Mouse (Mus musculus): ENCODE results near the gene Syngr3.
A peak's percentile ranks its signal among the peaks of the same experiment; 100 is the strongest.
"Not testable (repeated sequence)": the region's sequence is repeated elsewhere in the genome, so short reads cannot be mapped to it uniquely, and the experiment has no call there.

Syngr3 gene

DNA sequence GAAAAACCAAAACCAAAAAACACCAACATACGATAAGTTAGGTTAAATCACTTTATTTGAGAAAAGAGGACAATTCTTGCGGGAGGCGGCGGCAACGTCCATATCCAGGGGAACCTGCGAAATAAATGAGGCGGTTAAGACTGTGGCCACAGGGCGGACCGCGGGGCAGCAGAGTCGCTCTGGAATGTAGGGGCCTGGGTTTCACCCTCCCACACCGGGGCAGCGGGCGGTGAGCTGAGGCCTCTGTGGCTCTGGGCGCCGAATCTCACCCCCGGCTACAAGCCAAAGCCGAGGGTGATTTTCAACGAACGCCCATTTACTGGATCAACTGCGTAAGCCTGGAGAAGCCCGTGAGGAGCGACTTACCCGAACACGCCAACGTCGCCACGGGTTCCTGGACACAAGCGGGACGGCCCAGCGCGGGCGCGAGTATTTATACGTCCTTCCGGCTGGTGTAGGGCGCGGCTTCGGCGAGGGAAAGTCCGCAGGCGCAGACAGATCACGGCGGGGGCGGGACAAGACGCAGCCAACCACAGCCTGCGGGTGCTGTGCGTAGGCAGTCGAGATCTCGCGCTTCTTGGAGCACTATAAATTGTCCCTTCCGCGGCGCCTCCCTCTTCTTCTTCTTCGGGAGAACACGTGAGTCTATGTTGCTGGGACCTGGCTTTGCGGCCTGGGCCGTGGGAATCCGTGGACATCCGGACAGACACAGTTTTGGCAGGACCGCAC lies 29.9 kb upstream of the Syngr3 start:
- DNase-seq (ENCODE audit: low read depth, low spot score), result peak; percentile 97

DNA sequence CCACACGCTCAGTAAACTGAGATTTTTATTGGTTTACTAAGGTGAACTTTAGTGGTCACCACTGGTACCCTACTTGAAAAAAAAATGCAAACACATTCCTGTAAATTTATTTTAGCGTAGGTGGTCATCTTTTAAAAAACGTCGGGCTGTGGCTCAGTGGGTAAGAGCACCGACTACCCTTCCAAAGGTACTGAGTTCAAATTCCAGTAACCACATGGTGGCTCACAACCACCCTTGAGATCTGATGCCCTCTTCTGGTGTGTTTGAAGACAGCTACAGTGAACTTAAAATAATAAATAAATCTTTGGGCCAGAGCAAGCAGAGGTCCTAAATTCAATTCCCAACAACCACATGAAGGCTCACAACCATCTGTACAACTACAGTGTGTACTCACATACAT lies 29.2 kb upstream of the Syngr3 start:
- not testable (repeated sequence) for DNase-seq (ENCODE audit: low read depth, low spot score)

DNA sequence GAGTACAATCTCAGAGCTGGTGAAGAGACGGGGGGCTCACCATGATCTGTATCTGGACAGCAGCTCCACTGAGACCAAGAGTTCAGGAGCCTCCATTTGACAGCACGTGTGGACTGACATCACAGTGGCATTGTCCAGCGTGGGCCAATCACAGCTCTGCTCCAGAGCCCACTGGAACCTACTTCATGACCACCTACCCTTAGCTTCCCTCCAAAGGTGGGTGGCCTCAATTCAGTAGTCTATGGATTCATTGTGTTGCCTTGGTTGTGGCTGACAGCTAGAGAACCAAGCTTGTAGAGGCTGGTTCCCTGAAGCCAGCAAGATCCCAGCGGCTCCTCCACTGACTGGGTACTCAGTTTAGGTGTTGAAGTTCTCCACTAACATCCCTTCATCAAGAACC lies 28.2 kb upstream of the Syngr3 start, which contains the start of the genes Rnf151 and Rps2:
Rnf151 (minus strand) TSS at position 121 of the 400 bp plus-strand sequence.
Rps2 (plus strand) TSS at position 174 of the 400 bp plus-strand sequence.
- DNase-seq (ENCODE audit: low read depth, low spot score), result no peak

DNA sequence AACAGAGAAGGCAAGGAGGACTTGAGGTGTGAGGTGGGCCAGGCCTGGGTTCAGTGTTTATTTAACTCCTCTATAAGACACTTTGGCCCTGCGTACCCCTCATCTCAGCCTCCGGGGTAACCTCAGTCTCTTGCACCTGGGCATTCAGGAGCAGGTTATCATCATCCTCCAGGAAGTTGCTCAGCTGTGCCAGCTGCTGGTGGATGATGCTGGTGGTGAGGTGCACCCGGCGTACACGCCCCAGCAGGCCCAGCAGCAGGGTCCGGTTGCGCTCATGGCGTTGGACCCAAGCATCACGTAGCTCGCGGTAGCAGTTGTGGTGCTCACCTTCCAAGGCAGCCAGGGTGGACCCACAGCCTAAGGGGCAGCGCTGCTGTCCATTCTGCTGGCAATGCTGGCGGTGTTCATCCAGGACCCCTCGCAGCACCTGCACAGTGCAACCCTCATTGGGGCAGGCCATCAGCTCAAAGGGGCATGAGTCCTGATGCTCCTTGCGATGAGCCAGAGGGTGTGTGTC lies 26.5 kb upstream of the Syngr3 start:
- no peak for DNase-seq (ENCODE audit: low read depth, low spot score)

DNA sequence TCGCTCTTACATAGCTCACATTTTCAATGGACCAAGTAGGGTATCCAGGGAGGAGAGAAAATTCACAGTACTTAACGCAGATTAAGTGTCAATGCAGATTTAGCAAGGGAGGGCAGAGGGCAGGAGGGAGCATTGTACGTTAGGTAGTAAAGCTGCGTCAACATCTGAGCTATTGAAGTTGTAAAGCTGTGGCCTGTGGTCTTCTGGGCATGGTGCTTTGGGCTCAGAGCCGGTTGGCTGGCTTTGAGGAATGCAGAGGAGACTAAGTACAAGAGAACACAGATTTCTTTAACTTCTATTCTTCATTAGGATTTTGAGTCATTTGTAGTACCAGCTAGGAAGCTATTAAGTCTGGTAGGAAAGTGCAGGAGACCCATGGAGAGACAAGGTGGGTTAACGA lies 25.8 kb upstream of the Syngr3 start:
- DNase-seq (ENCODE audit: low read depth, low spot score), result no peak

DNA sequence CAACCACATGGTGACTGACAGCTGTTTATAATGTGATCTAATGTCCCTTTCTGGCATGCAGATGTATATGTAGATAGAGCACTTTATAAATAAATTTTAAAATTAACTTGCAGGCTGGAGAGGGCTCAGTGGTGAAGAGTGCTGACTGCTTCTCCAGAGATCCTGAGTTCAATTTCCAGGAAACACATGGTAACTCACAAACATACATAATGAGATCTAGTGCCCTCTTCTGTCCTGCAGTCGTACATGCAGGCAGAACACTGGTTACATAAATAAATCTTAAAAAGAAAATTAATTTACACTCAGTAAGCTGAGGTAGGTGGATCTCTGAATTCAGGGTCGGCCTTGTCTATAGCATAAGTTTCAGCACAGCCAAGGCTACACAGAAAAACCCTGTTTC lies 18.9 kb upstream of the Syngr3 start:
- no peak for DNase-seq (ENCODE audit: low read depth, low spot score)

DNA sequence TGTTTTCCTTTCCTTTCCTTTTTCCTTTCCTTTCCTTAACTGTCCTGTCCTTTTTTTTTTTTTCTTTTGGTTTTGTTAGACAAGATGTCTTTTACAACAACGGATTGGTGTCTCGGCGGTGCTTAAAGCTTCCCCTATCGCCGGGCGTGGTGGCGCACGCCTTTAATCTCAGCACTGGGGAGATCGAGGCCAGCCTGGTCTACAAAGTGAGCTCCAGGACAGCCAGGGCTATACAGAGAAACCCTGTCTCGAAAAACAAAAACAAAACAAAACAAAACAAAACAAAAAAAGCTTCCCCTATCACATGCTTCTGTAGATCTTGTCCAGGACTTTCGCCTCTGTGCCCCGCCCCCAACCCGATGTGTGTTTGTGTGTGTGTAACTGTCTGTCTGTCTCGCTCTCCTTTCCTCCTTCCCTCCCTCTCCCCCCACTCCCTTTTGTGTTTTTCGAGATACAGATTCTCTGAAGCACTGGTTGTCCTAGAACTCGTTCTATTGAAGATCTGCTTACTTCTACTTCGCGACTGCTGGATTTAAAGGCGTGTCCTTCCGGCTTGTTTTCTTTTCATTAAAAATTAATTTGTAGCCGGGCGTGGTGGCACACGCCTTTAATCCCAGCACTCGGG lies 18.2 kb upstream of the Syngr3 start:
- no peak for DNase-seq (ENCODE audit: low read depth, low spot score)

DNA sequence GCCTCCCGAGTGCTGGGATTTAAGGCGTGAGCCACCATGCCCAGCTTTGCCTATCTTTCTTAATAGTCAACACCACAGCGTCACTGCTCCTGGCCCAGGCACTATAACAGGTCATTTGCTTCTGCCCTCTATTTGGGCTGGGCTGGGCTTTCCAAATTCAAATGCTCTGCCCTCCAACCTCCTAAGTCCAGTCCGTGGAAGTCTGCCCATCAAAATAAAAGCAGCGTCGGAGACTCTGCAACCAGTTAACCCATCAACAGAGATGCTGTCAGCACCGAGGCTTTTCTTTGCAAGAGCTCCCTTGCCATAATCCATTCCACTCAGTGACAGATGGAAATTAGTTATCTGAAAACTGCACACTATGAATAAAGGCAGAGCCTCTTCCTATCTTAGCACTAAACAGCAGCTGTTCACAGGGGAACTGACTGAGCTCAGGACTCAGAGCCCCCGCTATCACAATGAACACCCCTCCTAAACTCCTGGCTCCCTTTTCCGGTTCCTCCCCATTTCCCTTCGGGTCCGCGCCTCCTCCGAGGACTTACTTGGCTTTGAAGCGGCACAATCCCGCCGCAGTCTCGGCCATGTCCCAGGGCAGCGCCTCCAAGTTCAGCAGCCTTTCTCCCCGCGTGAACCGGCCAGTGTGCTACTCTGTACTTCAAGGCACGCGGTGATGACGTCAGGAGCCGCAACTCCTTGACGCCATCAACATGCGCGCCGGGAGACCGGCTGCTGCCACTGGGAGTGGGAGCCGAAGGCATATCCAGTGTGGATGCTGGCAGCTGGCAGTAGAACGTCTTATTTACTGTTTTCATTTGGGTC lies 17.4 kb upstream of the Syngr3 start, which contains the start of gene Tbl3:
Tbl3 (minus strand) TSS at position 679 of the 819 bp plus-strand sequence.
- peak; percentile 85 for DNase-seq (ENCODE audit: low read depth, low spot score)

DNA sequence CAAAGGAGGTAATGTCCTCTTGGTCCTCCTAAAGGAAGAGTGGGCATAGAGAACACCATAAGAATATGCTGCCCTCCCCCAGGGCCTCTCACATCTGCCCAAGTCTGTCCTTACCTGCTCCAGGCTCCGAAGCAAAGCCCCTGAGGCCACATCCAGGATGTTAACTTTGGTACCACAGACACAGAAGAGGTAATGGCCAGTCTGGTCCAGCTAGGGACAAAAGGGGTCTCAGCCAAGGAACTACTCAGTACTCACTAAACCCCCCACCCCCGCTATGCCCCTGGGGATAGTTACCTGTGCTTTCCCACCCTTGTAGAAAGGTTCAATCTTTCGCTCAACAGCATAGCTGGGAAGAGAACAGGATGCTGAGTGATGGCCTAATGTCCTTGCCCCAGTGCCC lies 16.1 kb upstream of the Syngr3 start:
- DNase-seq (ENCODE audit: low read depth, low spot score), result no peak

DNA sequence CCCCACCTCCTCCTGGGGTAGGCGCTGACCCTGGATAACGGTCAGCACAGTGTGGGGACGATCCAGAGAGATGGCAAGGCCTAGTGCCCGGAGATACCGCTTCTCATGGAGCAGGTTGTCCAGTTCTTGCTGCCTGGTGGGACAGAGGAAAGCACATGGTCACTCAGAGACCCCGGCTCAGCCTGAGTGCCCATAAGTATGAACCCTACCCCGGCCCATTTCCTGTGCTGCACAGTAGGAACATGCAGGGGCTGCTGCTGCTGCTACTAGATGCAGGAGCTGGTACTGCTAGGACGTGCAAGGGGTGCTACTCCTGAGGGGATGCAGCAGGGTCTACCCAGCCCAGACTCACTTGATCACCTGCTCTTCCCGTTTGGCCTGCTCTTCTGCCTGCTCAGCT lies 11.5 kb upstream of the Syngr3 start:
- DNase-seq (ENCODE audit: low read depth, low spot score), result no peak

DNA sequence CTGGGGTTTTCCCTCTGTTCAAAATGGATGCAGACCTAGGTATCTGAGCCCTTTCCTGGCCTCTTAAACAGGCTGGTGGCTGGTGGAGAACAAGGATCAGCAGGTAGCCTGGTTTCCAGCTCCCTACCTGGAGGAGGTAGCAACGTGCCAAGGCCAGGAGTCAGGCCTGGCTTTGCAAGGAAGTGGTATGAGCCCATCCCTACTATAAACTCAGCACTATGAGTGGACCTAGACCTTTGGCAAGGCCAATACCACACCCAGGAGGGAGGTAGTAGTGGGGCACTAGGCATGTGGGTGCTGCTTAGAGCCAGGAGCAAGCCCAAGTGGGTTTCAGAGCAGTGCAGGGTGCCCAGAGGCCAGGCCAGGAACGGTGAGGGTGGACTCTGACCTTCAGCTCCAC lies 9.7 kb upstream of the Syngr3 start:
- DNase-seq (ENCODE audit: low read depth, low spot score), result no peak

DNA sequence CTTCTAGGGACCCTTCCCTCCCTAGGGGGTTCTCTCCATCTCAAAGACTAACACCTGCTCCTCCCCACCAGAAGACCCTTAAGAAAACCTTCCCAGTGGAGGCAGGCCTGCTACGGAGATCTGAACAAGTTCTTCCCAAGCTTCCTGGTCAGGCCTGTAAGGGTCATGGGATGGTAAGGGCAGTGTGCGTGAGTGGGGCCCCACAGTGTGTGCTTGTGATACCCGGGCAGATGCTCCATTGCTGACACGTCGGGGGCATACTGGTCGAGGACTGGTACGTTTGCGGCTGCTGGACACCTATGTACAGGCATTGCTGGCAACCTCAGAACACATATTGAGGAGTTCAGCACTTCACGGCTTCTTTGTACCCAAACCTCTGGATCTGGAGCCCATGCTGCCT lies 9.0 kb upstream of the Syngr3 start:
- no peak for DNase-seq (ENCODE audit: low read depth, low spot score)

DNA sequence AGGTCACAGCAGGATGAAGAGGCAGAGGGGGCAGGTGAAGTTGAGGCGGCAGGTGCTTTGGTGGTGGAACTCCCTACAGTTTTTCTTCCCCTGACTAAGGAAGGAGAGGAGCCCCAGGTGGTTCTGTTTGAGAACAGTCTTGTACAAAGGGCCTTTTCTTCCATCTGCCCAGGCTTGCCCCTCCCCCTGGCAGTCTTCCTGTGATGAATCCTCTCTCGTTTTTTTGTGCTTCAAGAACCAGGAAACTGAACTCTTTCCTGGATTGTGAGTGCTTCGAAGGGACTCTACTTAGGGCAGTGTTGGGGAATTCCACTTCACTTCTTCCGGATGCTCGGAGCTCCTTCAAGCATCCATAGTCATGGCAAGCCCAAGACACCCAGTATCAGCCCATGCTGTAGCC lies 8.2 kb upstream of the Syngr3 start:
- no peak for DNase-seq (ENCODE audit: low read depth, low spot score)

DNA sequence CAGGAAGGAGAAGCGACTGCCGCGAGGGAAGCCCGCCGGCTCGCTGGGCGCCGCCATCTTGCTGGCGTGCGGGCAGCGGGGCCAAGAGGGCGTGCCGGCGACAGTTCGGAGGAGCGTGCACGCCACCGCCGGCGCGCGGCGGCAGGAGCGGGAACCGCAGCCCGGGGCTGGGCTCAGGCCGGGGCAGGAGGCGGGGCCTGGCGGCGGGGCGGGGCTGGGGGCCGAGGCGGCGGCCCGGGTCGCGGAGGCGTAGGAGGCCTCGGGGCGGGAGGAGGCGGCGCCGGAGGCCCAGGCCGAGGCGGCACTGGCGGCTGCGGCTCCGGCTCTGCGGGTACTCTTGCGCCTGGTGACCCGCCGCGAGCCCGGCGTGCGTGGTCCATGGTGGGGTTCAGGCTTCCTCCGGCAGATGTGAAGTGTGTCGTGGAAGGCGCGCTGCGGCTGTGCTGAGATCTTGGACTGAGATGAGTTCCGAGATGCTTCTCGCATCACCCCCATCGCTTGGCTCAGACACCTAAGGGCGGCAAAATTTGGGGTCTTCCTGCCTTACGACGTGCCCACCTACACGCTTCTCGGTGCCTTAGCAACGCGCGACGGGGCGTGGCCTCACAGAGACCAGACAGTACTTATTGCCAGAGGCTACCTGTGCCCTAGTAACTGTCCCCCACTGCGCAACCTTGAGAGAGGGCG lies 6.4 kb upstream of the Syngr3 start, which contains the start of the genes Gfer and Noxo1:
Gfer (minus strand) TSS at position 146 of the 687 bp plus-strand sequence.
Noxo1 (plus strand) TSS at position 224 of the 687 bp plus-strand sequence.
- DNase-seq (ENCODE audit: low read depth, low spot score), result no peak

DNA sequence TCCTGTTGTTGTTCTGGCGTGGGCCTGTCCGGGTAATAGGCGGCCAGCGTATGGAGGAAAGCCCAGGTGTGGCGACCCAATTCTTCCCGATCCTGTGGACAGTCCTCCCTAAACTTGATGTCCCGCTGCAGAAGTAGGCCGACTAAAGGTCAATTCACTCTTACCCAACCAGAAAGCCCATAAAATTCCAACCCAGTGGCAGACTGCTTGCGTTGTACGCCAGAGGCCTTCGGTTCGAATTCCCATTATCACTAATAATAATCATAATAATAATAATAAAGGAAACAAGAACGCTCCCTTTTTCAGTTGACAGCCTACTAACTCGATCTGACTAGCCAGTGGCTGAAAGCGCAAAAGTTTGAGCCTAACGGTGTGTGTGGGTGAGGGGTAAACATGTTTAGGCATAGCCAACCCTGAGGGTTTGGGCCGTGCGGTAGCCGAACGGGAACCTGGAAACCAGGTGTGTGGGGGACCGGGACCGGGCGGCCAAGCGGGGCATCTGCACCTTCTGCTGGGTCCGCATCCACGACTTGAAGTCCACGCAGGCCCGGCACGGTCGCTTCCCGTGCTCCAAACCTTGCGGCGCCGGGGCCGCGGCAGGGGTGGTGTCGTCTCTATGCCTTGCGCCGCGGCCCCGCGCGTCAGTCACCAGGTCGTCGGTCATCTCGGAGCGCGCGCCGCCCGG lies 5.7 kb upstream of the Syngr3 start:
- no peak for DNase-seq (ENCODE audit: low read depth, low spot score)

DNA sequence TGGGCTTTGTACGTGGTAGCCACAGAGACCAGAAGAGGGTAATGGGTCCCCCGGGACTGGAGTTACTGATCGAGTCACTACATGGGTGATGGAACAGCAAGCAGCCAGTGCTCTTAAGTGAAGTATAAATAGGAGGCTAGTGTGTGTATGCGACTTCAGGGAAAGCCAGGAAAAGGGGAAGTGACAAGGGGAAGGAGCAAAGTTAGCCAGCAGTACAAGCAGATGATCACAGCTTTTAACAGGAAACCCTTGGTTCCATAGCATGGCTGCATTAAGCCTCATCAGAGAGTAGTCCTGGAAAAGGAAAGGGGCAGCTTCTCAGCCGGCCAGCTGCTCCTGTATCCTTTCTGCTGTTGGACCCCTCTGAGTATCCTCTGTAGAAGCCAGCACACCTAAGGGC lies 2.6 kb upstream of the Syngr3 start:
- DNase-seq (ENCODE audit: low read depth, low spot score), result no peak

DNA sequence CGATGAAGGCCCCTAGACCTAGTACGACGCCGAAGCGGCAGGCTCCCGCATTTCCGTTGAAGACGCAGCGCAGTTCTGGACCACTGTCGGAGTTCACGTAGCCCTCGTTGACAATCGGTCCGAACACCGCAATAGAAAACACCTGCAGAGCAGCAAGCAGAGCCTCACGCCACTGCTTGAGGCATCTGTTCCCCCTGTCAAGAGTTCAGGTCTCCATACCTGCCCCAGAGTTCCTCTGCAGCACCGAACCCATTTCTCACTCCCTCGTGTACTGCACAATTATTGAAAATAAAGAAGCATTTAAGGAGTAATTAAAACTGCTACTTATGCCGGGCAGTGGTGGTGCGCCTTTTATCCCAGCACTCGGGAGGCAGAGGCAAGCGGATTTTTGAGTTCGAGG lies 2.2 kb downstream of the Syngr3 start:
- DNase-seq (ENCODE audit: low read depth, low spot score), result no peak

DNA sequence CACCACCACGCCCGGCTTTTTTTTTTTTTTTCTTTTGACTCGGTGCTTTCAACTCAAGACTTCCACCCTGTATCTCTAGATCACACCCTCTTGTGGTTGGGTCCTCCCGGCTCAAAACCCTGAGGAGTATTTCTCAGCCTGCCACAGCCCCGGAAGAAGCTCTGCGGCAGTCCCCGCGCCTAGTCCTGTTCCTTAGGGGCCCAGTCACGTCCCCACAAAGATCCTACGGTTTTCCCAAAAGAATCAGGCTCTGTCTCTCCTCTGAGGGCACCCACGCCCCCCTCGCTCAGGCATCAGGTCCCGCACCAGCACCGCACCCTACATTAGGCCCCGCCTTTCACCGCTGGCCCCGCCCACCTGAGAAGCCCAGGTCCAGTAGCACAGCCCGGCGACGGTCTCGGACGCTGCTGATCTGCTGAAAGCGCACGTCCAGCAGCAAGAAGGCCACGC lies 2.6 kb downstream of the Syngr3 start:
- no peak for DNase-seq (ENCODE audit: low read depth, low spot score)

DNA sequence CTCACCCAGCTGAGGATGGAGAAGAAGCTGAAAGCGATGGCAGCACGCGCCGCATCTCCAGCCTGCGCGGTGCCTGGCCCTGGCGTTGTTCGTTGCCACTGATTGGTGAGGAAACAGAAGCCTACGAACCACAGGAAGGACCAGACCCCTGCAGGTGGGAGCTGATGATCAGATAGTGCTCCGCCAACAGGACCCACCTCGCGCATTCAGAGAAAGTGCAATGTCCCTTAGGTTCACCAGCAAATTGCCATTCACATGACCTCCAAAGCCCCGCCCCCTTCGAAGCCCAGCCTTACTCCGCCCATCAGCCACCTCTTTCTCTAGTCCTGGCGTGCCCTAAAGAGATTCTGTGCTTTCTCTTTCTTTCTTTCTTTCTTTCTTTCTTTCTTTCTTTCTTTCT lies 3.2 kb downstream of the Syngr3 start:
- DNase-seq (ENCODE audit: low read depth, low spot score), result no peak

DNA sequence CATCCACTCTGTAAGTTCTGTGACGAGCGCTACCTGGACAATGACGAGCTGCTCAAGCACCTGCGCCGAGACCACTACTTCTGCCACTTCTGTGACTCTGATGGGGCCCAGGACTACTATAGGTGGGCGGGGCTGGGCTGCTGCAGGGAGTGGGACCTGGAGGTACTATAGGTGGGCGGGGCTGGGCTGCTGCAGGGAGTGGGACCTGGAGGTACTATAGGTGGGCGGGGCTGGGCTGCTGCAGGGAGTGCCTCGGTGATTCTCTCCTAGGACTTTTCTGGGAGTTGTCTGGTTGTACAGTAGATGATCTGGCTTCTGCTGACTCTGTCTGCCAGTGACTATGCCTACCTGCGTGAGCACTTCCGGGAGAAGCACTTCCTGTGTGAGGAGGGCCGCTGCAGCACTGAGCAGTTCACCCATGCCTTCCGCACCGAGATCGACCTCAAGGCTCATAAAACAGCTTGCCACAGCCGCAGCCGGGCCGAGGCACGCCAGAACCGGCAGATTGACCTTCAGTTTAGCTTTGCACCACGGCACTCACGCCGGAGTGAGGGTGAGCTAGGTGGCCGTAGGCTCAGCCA lies 12.2 kb downstream of the Syngr3 start:
- no peak for DNase-seq (ENCODE audit: low read depth, low spot score)

Measured in brain, embryonic 18.5 days (tissue).